Mouse (Mus musculus) thymus, adult 2 months (tissue): ENCODE data around the gene Usp20.

Source experiments
- CTCF ChIP-seq: fragments of 200-500 bp; IDR thresholded peaks from 2 replicates; pipeline ENCODE4 v1.5.1; 2012; ENCODE audit warnings: mild to moderate bottlenecking, control low read depth, low read length, moderate library complexity, borderline replicate concordance; ENCODE audit not compliant: control insufficient read depth, poor library complexity, insufficient read depth; ENCODE audit errors: extremely low read depth
- POLR2A ChIP-seq: fragments of 200-500 bp; IDR thresholded peaks from 2 replicates; pipeline ENCODE4 v1.6.1; 2012; ENCODE audit warnings: mild to moderate bottlenecking, low read length, control low read depth, moderate library complexity; ENCODE audit not compliant: control insufficient read depth, poor library complexity, insufficient read depth; ENCODE audit errors: extremely low read depth

- TF ChIP-seq CTCF (no peak), POLR2A (no peak)
These were observed 80.0 kb downstream of the Usp20 start for GRCm38 (mm10) chr2:31061868-31062628.
